Mouse (Mus musculus) cerebellum, adult 9-10 months (tissue): ENCODE data around the gene Myo1h.

Experiments
- DNase-seq: peaks from one replicate; pipeline ENCODE4 v3.0.0; 2022

Gene Myo1h

DNA sequence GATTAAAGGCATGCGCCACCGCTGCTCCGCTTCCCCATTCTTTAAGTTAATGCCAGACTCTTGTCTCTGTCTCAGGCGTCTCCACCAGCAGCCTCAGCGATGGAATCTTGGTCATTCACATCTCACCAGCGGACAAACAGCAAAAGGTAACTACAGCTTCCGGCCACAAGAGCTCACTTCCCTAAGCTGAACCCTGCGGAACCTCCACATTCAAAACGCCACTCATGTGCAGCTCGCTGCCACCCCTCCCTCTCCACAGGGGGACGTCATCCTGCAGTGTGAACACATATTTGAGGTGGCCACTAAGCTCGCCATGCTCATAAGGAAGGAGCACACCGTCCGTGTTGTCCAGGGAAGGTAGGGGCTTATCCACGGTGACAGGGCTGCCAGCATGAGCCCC is 72.0 kb downstream of the Myo1h start:
- no peak for DNase-seq

DNA sequence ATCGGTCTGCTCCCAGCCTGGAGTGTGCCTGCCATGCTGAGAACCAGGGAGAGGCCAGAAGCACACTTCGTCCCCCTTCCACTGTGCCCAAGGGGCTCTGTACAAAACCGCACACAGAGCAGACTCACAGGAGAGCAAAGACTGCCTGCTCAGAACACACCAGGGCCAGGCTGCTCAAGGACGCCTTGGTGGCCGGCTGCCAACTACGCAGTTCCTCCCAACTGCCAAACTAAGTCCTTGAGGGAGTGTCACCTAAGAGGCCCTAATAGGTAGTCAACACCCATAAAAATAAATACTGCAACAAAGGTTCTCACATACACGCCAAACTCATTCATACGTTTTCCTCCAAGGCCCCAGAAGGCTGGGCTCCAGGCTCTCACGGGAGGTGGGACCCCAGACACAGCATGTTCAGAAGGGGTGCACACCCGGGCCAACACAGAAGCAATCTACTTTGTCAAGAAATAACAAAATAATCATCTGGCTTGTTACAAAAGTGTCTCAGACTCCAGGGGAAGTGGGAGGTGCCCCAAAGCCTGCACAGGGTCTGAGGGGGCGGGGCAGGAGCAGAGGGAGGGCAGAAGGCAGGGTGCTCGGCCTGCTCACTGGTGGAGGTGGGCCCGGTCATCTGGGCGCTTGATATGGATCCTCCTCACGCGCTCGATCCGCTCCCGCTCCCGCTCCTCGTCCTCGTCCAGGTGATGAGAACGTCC is 76.2 kb downstream of the Myo1h start:
- DNase-seq = no peak

DNA sequence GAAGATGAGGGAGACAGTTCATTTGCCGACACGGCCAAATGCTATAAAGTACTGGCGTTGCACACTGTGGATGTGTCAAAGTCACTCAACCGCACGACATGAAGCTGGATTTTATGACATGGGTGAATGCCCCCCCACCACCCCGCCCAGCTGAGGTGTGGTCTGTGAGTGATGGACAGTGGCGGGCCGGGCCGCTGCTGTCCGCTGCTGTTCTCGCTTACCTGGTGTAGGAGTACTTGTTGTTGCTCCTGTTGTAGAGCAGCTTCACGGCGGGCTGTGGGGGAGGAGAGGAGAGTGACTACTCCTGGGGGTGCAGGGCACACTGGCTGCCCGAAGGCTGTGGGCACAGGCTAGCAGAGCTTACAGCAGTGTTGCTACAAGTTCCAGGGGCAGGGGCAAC is 79.2 kb downstream of the Myo1h start:
- DNase-seq = no peak

DNA sequence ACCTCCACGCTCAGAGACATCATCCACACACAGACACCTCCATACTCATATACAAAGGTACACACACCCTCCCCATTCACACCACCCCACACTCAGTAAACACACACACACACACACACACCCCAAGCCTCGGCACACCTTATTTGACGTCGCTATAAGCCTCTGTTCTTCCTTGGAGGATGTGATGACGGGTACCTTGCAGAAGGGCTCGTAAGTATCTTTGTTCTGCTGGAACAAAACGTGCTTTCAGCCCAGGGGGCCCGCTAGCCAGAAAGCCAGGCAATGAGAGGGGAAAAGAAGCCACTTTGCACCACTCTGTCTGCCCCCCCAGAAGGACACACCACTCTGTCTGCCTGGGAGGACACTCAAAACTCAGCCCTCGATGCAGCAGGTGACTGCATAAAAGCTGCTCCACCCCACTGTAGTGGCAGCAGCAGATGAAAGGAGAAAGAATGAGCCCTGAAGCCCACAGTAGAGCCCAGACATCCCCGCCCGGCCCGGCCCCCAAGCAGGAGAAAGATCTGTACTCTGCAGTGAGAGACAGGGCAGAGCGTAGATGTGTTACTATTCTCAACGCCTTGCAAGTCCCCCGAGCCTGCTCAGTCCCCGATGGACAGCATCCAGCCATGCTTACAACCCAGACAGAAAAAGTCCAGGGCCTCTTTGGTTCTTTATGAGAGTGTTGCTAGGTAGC is 80.0 kb downstream of the Myo1h start:
- DNase-seq = no peak

DNA sequence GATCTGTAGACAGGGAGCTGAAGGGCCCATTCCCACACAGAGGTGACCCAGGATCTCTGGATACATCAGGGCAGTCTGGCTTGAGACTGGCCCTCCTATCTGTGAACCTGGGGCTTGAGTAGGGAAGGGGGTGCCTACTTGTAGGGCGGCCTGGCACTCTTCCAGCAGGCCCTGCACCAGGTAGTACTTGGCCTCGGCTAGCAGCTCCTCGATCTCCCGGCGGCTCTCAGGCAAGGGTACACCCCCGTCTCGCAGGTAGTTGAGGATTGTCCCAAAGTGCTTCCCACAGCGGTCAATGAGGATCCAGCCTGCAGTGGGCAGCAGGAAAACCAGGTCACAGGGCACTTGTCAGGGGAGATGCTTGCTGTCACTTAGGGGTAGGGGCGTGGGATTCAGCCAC is 81.0 kb downstream of the Myo1h start:
- no peak for DNase-seq

DNA sequence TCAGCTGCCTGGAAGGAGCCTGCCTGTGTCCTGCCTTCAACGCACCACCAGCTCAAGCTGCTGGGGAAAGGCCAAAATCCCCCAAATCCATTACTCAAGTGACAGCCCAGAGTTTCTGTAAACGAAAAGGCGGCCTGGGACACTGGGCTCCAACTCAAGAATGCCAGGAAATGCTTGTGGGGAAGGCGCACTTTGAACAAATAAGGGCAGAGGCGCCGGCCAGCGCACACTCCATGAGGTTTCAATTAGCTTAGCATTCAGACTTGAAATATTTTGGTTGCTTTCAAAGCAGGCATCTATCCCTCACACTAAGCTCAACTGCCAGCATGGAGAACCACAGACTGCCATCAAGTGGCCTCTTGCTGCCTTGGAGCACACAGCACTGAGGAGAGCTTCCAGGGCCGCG is 81.4 kb downstream of the Myo1h start:
- no peak for DNase-seq

DNA sequence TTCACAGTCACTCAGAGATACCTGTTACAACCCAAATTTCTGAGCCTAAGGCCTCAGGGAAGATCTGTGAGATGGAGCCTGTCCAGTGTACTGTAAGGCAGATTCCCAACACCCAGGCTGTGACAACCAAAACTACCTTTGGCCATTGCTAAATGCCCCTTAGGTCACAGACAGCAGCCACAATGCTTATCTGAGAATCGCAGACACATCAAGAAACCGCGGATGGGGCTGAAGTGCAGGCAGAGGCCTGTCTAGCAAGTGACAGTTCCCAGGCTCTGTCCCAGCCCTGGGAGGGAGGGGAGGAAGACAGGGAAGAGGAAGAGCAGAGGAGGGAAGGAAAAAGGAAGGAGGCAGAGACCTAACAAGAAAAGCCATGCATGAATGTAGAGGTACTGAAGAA is 82.4 kb downstream of the Myo1h start:
- no peak for DNase-seq

DNA sequence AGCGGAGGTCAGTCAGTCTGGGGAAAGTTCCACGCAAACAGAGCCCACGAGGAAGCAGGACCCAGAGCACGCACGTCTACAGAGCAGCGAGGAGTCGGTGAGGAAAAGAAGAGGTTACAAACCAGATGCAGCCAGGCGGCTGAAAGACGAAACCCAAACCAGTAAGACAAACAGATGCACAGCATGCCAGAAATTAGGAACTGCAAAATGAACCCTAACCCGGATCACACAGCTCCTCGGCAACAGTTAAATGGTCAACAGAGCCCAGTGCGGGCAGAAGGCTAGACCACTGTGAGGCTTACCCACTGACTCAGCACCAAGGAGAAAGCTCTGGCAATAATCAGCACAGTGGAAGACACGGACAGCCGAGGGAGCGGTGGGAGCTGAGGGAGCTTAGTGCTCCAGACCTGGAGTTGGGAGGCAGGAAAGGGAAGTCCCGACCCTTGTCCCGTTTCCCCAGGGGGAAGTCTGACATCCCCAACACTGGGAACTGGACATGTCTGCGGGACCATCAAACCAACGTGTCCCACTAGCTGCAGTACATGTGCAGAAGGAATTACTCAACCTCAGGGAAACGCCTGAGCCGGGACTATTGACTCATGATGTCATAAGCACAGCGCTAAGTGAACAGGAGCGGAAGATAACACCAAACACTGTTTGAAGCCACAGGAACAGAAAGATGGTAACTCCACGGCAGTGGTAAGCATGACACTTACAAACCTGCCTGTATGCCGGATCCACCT is 82.9 kb downstream of the Myo1h start:
- no peak for DNase-seq

DNA sequence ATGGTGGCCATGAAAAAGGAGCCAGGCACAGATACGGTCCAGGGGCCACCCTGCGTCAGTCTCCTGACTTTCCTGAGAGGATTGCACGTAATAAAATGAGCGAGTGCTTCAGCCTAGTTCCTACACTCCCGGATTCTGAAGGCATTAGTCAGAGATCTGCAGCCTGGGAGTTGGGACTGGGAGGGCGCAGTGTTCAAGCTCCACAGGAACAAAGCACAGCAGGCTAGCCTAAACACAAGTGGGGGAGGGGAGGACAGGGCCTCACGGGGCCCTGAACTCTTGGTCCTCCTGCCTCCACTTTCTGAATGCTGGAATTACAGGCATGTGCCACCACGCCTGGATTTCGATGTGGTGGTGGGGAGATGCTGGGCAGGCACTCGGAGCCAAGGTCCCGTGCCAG is 83.6 kb downstream of the Myo1h start:
- no peak for DNase-seq

DNA sequence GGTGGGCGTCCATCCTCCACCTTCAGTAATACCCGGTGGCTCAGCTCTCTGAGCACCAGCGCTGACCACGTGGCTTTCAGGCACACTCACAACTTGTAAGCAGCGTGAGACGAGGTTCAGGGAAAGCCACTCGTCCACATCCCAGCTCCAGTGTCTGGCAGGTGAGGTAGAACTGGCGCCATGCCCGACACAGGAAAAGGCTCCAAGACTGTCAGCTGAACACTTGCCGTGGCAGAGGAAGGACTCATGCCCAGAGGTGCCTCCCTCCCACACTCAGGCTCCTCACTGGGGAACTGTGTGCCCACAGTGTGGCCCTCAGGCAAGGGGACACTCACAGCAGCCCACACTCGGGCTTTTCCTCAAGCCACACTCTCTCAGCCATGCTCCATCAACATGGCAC is 84.2 kb downstream of the Myo1h start:
- DNase-seq = no peak

DNA sequence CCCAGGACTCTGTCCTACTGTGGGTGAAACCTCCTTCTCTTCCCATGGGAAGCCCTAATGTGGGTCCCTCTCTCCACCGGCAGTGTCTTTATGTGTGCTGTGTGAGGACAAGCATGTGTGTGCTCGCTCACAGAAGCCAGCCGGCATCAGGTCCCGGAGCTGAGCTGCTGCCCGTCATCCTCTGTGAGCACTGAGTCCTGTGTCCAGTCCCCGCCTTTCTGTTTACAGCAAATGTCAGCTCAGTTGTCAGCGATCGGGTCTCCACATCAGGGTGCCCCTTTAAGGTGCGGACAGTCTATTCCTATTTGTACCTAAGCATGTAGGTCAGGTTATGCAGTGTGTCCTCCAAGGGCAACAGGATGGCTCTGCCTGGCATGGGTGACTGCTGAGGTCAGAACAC is 84.6 kb downstream of the Myo1h start:
- no peak for DNase-seq

DNA sequence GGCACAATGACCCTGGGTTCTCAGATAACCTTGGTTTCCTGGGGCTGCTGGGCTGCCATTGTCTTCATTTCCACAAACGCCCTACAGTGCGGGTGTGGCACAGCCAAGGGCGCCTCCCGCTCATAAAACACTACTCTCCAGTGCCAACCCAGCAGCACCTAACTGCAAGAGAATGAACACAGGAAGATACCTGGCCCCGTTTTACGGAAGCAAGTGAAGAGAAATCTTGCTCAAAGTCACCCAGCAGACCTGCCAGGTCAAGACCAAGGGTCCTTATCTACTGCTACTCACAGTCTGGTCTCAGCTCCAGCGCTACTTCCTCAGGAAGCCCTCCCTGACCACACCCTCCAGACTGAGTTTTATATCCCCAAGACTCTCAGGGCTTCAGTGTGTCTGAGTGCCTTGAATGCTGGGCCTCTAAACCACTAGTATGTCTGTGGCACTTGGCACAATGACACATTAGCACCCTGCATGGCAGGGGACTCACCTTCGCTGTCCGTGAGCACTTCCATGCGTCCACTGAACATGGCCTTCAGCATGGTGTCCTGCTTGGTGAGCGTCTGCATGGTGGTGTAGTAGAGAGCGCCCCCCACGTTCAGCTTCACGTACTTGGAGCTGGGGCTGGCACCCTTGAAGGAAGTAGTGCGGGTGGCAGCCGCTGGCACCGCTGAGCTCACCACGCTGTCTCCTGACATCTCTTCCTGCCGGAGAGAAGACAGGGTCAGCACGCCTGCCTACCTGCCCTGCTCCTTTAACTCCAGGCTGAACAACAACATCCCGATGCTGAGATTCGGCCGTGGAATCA is 85.6 kb downstream of the Myo1h start:
- DNase-seq = no peak

DNA sequence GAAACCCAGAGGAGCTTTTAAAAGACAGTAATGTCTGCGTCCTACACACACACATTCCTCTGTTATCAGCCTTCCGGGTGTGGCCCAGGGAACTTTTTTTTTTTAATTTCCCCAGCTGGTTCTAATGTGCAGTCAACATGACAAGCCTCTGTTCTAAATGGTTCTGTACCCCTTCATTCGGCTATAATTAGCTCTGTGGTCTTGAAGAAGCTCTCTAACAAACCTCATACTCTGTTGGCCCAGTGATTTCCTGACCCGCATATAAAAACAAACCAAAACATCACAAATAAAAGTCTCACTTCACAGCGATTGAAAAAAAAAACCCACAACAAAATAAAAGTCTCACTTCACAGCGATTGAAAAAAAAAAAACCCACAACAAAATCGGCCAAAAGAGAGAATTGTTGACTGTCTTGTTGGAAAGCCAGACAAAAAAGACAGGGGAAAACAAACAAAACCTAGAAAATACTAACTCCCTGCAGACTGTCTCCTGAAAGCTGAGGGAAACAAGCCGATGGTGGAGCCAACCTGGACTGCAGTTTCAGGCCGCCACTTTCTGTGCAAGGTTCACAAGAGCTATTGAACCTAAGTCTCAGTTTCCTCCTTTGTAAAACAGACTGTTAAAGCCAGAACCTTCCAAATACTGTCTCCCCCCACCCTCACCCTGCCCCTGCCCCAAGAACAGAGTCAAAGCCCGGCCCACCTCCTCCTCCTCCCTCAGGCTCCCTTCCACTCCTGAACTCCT is 89.4 kb downstream of the Myo1h start:
- DNase-seq = no peak

DNA sequence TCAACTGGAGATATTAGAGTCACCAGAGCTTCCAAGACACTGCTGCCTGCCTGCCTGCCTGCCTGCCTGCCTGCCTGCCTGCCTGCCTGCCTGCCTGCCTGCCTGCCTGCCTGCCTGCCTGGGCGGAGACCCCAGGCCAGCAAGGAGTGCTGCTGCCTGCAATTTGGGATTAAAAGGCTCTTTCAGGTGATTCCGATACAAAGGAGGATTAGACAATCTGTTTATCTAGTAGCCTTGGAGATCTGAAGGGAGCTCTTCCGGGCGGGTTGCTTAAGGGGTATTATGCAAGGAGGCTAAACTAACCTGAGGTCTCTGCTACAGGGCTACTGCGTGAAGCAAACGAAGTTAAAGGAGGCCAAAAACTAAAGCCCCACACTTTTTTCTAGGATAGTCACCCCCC is 90.0 kb downstream of the Myo1h start:
- DNase-seq = no peak

DNA sequence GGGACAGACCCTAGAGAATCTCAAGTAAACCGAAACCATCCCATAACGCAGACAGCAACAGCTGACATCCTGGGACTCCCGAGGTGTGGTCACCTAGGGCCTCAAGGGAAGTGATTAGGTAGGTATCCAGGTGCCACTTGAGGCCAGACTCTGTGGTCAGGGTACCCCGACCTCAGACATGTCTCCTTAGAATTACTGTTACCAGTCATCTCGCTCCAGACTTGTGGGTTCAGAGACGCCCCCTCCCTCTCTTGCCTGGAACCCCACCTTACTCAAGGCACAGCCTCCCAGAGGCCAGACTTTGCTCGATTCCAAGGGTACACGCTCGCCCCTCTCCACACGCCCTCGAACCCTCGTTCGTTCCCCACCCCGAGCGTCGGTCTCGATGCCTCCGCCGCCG is 90.8 kb downstream of the Myo1h start:
- no peak for DNase-seq

DNA sequence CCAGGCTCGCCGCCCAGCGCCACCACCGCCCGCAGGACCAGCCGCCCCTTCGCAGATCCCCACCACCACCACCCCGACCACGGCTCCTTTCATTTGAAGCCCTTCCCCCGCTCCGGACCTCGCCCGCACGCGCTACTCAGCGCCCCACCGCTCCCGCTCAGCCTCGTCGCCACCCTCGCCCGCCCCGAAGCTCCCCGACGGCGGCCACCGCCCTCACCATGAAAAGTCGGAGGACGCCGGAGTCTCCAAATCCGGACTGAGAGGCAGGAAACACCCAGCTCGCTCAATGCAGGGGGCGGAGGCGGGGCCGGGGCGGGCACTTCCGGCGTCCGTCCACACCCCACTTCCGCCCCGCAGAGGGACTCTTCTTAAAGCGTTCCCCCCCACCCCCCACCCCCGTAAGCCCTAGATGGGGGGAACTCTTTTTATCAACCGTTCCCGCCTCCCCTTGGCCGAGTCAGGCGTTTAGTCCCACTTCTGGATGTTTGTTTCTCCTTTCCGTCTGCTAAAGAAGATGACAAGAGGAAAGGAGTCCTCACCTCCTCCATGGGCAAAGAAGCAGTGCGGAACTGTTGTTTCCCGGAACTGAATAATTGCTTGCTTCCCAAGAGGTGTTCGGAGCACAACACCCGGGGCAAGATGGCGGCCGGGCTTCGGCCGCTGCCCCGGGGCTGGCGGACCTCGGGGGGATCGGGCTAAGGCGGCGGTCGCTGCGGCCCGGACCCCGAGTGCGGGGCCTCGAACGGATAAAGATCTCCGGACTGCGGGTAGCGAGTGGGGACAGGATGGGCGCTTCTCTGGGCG is 91.4 kb downstream of the Myo1h start, which contains the start of the genes Kctd10 and Ube3b:
Kctd10 (minus strand) TSS at position 300 of the 804 bp plus-strand sequence.
Ube3b (plus strand) TSS at position 399 of the 804 bp plus-strand sequence.
- peak; percentile 89 for DNase-seq

DNA sequence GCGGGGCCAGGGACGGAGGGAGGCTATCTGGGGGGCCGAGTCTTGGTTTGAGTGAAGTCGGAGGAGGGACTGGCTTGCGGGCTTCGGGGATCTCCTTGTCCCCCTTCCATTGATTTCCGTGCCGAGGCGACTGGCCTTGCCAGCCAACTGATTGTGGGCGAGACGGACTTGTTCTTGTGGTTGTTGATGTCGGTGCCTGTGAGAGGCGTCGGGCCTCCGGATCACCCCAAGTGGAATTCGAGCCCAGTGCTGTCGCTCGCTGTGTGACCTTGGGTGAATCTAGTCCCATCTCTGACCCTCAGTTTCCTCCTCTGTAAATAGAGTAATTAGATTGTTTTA is 92.0 kb downstream of the Myo1h start:
- DNase-seq = no peak

DNA sequence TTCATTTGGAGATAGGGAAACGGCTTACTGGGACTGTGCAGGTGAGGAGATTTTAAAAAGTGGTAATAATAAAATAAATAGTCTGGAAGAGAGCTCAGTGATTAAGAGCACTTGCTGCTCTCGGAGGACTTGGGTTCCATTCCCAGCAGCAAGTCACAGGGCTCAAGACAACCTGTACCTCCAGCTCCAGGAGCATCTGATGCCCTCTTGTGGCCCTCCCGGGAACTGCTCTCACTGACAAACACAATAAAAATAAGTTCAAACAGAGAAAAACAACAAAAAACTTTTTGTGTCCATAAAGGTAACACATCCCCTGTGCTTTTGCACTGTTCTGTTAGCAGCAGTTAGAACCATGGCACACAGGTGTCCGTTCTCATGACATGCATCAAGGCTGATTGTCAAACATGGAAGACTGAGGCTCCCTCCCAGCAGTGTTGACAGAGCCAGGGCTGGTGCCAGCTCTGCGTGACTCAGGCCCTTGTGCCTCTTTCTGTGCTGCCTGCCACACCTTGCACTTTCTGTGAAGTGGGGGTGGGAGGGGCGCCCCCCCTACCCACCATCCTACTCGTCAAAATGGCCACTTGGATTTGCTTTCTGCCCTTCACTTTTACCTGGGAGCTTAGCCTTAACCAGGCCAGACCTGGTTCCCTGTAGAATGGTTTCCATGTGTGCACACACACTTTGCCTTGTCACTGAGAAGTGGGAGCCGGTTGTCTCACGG is 94.4 kb downstream of the Myo1h start:
- DNase-seq = no peak

DNA sequence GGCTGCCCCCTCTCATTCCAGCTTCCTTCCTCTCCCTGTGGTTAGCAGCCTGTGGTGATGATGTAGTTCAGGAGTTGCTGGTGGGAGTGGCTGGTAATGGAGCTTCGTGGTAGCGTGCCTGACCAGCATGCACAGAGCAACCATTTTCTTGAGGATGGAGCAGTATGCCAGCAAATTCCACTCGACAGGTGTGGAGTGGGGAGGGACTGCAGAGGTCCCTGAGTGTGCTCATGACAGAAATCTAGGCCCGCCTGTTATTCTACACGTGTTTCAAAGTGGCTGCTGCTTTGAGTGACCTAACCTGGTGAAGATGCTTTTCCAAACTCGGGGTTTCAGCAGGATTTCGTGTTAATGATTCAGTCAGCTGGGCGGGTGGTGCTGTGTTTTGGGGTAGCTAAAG is 95.5 kb downstream of the Myo1h start:
- DNase-seq = no peak

DNA sequence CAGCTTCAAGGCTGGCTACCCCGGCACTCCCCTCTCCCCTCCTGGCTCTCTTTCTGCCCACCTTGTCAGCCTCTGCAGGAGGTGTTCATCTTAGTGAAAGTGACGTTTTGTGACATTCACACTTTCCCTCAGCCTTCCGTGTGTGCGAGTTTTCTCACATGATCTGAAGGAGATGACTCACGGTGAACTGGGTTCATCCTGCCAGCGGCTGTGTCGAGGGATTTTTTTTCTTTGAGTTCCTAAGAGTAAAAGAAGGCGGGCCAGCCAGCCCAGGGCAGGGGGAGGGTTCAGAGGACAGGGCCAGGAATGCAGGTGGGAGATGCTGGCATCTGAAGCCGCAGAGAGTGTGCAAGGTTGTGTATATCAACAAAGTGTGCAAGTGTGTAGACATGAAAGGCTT is 104.2 kb downstream of the Myo1h start:
- DNase-seq = no peak

DNA sequence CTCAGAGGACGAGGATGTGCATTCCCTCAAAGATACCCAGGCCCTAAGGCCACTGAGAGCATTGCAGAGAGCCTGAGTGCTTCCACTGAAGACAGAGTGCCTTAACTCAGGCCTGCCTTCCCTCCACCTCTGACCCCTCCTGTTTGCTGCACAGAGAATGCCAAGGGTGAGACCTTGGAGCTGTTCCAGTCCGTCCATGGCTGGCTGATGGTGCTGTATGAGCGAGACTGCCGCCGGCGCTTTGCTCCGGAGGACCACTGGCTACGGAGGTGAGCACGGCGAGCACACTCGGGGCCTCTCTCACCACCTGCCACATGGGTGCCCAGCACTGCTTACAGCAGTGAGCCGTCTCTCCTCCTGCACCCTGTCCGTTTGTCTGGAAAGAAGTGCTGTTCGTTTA is 117.6 kb downstream of the Myo1h start:
- DNase-seq = no peak
